Mouse (Mus musculus) A20 (cell line): ENCODE data around the gene Gtf2h4.

ENCODE experiments used
- DNase-seq: peaks from one replicate; pipeline ENCODE4 v3.0.0-alpha.2; 2011; ENCODE audit warnings: low read depth, low spot score

Gtf2h4 gene

DNA sequence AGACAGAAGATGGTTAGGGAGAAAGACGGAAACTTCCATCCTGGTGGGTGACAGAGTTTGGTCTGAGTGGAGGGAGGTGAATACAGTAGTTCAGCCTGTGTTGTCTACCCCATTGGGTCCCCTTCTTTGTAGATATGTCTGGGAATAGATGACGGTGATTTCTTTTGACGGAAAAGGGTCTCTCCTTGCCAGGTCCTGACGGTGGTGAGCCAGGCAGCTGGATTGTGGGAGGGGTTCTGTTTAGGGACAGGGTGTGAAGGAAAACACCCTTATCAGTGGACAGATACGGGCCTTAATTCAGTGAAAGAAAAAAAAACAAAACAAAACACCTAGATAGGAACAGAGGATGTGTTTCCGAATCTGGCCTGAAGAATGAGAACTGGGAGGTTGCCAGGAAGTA lies 34.2 kb downstream of the Gtf2h4 start:
- DNase-seq: no peak

DNA sequence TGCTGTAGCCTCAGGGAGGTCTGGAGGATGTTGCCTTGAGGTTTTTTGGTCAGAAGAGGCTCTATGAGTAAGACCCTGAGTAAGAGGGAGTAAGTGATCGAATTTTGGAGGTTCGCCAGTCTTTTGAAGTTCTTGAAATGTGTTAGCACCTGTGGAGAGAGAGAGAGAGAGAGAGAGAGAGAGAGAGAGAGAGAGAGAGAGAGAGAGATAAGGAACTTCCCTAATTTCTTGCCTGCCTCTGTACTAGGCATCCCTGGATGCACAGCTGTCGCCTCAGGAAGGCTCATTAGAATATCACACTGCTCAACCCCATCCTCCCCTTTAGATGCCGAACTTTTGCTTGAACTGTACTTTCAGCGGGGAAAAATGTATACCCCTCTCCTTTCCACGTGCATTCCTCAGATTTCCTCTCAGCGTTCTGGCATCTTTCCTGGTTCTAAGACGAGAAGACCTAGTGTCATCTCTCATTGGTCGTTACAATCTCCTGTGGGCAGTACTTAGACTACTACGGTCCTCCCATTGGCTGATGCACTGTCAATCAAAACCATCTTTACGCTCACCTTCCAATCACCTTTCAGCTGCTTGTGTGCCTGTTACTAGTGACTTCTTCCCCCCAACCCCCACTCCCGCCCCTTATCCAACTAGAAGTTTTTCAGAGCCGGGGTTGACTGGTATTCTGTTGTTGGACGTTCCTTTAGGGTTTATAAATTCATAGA lies 34.9 kb downstream of the Gtf2h4 start:
- DNase-seq: peak; percentile 76

DNA sequence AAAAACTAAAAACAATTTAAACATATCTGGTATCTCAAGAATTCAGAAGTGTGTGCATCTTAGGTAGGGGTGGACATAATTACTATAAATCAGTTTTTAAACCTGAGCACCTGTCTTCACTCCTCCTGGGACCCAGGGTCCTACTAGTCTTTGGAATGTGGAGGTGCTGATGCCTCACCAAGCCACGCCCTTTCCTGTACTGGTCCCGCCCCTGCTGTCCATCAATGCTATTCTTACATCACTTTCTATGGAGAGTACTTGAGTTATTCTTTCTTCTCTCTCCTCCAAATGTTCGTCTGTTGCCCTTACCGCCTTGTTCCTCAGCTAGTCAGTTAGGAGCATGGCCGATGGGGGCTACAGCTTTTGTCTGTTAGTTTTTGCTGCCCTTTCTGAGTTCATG lies 37.2 kb downstream of the Gtf2h4 start:
- DNase-seq: peak; percentile 62

DNA sequence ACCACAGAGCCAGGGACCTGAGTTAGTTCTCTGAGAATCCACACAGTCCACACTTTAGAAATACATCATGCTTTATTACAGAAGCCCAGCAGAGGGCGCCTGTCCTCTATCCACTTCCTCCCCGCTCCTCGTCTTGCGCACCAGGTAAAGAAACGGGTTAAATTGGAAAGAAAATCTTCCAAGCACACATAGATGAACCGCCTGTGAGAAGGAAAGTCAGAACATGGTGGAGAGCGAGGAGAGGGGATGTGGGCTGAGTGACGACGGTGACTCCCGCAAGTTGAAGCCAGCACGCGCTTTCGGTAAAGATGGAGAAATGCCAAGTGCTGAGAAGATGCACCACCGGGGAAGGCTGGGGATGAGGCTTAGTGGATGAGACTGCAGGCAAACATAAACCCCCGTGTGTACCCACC lies 37.8 kb downstream of the Gtf2h4 start:
- DNase-seq: peak; percentile 86

DNA sequence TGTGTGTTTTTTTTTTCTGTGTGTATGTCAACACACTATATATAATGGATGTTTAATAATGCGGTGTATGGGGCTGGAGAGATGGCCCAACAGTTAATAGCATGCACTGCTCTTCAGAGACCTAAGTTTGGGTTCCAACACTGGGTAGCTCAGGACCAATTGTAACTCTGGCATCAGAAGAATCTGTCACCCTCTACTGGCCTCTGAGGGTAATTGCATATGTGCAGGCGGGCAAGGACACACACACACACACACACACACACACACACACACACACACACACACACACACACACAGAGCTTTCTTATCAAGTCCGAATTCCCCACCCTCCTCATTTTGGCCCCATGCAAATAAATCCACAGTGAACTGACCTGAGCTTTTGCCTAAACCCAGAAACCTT lies 38.3 kb downstream of the Gtf2h4 start:
- no peak for DNase-seq

DNA sequence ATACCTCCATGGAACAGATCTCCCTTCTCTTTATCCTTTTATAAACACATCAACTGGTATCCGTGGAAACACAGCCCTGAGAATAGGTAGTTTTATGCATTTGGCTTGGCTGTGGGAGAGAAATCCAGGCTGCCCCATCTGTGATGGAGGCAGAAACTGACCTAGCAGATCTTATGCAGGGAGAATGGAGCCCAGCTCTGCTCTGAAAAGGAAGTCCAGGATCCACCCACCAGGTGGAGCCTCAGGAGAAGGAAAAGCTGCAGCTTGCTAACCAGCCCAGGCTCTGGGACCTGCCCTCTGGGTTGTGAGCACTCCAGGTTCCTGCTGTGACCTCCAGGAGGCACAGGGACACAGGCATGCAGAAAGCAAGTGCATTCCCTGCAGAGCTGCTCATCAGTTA lies 39.5 kb downstream of the Gtf2h4 start:
- DNase-seq: no peak

DNA sequence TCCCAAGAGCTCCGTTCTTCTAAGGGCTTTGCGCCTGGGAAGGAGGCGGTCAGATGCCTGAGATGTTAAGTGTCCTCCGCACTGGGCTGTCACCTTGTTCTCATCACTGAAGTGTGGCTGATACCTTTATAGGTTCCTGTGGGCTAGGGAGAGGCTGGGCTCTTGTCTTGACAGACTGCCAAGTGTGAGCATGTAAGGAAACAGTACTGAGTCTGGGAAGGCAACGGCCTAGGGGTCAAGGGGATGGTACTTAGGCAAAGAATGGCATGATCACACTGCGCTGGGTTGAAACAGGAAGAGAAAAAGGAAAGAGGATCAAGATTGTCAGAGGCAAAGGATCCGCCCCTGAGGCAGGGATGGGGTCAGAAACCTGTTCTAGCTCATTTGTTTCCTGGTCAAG lies 47.0 kb downstream of the Gtf2h4 start, which contains the start of gene Gm9573:
Gm9573 (minus strand) TSS at position 101 of the 400 bp plus-strand sequence.
- no peak for DNase-seq
